Mouse (Mus musculus): ENCODE data around the gene Mapk6. TPM values are rescaled to one million over a fixed set of nuclear protein-coding genes. Genes with fewer than 3 reads are reported as not detected.
A peak's percentile ranks its signal among the peaks of the same experiment; 100 is the strongest.

The Mapk6 gene
- total RNA-seq, 2 experiments from 2014 or later = 50.3 to 65.1 TPM

- peak; percentile 59 for ATAC-seq (replicated peaks; ENCODE audit: poor library complexity)
Measured at GRCm38 (mm10) chr9:75425796-75426391, 16.1 kb upstream of the Mapk6 start.

DNA sequence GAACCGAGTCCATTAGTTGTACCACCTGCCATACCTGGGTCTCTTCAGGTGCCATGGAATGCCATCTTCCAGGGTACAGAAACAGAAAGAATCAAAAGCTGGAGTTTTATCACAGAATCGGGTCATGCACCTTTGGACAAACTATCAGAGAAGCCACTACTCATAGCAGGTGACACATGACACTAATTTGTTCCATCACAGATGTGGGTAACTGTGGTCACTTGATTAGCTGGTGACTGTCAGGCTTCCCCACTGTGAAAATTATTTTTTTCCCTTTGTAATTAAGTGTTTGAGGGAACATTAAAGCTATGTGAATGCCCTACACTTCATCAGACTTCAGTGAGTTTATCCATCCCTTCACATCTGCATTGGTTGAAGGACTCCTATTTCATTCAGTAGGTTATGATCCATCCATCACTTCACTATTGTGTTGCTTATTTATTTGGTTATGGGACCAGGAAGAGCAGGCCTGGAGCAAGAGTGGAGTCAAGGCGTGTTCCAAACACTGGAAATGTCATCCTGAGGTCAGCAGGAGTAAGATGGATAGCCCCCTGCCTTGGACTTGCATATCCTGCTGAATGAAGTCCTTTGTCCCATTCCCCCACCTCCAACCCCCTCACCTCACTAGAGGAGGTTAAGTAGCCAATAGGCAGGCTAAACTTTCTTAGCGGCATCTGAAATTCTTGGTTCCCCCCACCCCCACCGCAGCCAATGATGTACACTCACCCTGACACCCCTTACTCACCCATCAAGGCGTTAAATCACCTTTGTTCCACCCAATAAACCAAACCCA lies 14.7 kb upstream of the Mapk6 start:
- ATAC-seq (replicated peaks; ENCODE audit: poor library complexity) = no peak

- ATAC-seq (replicated peaks; ENCODE audit: poor library complexity) = no peak
Measured at GRCm38 (mm10) chr9:75423683-75424082, 13.9 kb upstream of the Mapk6 start.

DNA sequence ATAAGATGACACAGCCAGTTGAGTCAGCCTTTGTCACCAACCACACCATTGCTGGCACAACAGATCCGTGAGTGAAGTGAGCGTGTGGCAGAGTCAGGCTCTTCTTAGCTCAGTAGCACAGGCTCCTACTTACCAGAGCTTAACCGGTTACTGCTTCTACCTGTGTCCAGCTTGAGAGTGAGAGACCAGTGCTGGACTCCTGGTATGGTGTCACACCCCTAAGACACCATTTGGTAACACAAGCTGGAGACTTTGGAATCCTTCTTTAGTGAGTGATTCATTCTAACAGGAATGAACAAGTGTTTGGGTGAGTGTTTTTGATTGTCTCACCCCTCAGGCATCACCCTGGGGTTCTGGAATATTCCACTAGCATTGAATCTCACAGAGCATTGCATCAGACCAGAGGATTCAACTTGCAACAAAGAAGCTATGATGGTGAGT lies 12.5 kb upstream of the Mapk6 start:
- ATAC-seq (replicated peaks; ENCODE audit: poor library complexity) = no peak

GRCm38 (mm10) chr9:75414204-75414603 lies 4.4 kb upstream of the Mapk6 start:
- no peak; the same call in 1 of the 2 replicates for ATAC-seq (replicated peaks; ENCODE audit: poor library complexity)

DNA sequence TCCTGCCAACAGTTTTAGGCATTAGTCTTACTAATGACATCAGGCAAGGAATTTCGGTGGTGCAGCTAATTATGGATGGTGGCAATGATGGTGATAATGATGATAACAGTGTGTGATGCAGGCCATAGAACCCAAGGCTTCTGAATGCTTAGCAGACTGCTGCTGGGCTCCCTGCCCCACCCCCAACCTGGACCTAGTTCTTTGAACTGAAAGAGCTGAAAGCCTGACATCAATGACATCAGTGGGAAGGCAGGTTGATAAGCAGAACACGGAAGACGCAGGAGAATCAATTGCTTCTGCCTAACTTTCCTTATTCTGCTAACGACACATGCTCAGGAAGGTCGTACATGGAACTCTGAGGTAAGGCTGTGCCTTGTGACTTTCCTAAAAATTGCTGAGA lies 3.4 kb upstream of the Mapk6 start:
- no peak for ATAC-seq (replicated peaks; ENCODE audit: poor library complexity)

GRCm38 (mm10) chr9:75411584-75411983 lies 1.8 kb upstream of the Mapk6 start:
- 0 out of 2 replicates have a peak, but pooled peaks have one; percentile 8 for ATAC-seq (replicated peaks; ENCODE audit: poor library complexity)

DNA sequence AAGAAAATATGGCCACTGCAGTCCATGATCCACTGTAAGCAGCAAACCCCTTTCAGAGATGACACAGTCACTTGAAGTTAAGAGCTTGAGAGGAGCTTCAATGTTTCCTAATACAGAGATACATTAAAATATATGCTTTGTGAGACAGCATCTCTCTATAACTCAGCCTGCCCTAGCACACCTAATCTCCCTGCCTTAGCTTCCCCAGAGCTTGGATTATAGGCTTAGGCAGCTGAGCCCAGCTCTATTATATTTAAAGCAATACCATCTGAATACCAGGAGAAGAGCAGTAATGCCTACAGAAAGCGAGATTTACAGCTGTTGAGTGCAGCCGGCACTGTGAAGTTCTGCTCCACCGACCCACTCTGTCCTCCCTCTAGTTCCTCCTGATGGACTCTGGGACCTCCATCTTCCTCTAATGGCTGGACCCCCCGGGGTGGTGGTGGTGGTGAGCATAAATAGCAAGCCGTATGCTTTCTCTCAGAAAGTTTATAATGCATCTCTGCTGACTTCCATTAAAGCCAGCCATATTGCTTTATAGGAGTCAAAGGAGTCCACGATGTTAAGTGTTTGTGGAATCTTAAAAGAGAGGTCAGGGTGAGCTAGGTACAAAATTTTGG lies 1.2 kb upstream of the Mapk6 start:
- ATAC-seq (replicated peaks; ENCODE audit: poor library complexity) = no peak

DNA sequence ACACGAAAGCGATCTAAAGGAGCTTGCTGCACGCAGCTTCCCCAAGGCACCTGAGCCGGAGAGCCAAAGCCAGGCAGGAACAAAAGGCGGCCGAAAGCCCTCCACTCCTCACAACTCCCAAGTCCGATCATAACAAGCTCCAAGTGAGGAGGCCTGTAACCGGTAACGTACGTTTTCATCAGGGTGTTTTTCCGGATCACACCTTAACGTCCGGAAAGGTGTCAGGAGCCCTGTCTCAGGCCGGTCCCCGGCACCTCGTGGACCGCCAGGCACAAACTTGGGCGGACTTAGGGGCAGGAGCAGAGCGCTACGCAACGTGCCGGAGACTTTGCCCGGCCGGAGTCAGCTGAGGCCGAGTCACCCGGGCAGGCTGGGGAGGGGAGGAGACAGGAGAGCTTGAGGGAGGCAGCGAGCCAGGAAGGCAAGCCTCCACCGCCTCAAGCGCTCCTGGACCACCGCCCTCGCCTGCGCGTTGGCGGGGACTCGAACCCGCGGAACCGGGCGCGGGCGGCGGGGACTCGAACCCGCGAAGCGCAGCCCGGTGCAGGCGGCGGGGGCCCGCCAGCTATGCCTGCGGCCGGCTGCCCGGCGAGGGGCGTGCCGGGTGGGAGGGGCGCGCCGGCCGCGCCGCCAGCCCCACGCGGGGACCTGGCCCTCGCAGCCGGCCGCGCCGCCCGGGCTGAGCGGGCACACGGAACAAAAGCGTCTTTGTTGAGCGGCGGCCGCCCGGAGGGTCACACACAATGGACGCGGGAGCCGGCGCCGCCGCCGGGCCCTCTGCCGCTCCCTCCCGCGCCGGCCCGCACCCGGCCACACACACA lies 564 bp downstream of the Mapk6 start:
- ATAC-seq (replicated peaks; ENCODE audit: poor library complexity) = peak; percentile 25

- ATAC-seq (replicated peaks; ENCODE audit: poor library complexity) = no peak
Measured at GRCm38 (mm10) chr9:75408204-75408826, 1.5 kb downstream of the Mapk6 start.

GRCm38 (mm10) chr9:75407803-75408202 lies 2.0 kb downstream of the Mapk6 start:
- ATAC-seq (replicated peaks; ENCODE audit: poor library complexity) = peak; percentile 54

- ATAC-seq (replicated peaks; ENCODE audit: poor library complexity) = no peak
Measured at GRCm38 (mm10) chr9:75406121-75406520, 3.7 kb downstream of the Mapk6 start.

- ATAC-seq (replicated peaks; ENCODE audit: poor library complexity) = no peak
Measured at GRCm38 (mm10) chr9:75403520-75403919, 6.3 kb downstream of the Mapk6 start.

DNA sequence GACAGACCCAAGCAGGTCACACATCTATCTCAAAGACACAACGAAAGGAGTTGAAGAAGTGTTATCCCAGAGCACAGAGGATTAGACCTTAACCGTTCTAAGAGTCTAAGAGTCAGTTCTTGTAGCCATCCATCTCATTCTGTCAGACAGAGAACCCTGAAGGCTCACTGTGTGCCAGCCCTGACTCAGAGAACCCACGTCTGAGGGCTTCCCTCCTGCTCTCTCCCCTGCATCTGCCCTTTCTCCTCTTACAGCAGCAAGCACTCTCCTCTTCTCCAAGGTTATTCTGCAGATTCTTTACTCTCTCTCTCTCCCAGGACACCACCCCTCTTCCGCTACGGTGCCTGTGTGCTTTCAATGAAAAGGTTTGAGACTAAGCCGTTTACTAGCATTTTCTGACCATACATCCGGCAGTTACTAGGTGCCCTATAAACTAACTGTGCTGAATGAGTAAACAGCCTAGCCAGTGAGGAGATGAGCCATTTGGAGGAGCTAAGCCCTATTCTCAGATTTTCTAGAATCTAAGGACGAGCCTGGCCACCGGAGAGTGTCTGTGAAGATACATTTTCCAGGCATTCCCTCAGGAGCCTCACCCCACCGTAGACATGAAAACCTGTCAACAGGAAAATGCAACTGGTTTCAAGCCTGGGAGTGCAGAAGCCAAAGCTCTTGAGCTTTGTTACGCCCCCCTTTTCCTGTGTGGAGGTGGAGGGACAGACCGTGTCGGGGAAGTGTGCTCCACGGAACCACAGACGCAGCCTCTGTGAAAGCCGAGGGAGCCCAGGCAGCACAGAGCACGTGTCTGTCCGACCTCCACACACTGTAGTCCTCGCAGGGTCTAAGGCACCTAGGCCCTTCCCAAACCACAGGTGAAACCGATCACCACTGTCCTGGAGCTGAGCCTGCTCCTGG lies 8.0 kb downstream of the Mapk6 start:
- ATAC-seq (replicated peaks; ENCODE audit: poor library complexity) = peak; percentile 66

DNA sequence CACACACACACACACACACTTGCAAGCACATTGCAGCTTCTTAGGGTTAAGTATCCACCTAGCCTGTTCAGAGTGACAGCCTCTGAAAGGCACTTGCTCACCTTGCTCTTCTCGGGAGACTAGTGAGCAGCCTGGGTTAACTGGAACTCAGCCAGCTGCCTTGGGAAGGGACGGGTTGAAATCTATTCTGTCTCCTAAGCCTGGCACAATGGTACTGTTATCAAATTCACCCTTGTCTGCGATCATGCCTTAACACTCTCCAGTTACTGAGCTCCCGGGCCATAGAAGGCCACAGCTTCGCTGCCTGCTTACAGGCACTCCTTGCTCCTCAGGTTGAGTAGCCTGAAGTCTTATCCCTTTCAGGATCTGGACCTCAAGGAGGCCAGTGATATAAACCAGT lies 9.2 kb downstream of the Mapk6 start:
- ATAC-seq (replicated peaks; ENCODE audit: poor library complexity) = peak; percentile 54

DNA sequence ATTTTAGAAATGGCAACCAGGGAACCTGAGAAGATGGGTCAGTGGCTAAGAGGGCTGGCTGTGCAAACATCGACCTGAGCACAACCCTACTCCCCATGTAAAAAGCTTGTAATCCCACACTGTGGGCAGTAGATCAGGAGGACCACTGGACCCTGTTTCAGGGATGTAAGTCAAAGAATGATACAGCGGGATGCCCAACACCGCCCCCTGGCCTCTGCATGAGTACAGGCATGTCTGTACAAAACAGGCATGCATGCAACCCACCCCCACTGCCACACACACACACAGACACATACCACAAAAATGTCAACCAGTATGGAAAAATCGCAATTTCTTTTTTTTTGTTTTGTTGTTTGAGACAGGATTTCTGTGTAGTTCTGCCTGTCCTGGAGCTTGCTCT lies 10.7 kb downstream of the Mapk6 start:
- ATAC-seq (replicated peaks; ENCODE audit: poor library complexity) = peak; percentile 42; the same call in 1 of the 2 replicates

- no peak for ATAC-seq (replicated peaks; ENCODE audit: poor library complexity)
Measured at GRCm38 (mm10) chr9:75395971-75396370, 13.8 kb downstream of the Mapk6 start.

DNA sequence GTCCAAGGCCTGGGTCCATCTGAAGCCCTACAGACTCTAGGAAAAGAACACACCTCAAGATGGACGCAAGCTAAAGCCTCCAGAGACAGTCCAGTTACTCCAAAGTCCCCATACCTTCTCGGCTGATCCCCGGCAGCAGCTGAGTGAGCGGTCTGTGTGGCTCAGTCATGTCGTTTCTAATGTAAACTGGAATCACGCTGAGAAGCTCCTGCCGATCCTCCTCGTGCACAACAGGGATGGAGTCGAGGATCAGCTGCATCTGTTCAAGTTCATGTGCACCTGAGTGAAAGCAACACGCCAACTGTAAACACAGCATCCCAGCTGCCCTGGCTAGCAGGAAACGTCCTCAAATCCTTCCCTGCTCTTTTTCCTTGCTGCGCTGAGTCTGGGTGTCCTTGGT lies 16.6 kb downstream of the Mapk6 start:
- ATAC-seq (replicated peaks; ENCODE audit: poor library complexity) = no peak

- peak; percentile 37; the same call in 1 of the 2 replicates for ATAC-seq (replicated peaks; ENCODE audit: poor library complexity)
Measured at GRCm38 (mm10) chr9:75385218-75385974, 24.4 kb downstream of the Mapk6 start.
